Mouse (Mus musculus) limb, embryonic 11.5 days (tissue): ENCODE results near the gene Acsl6. TPM values are rescaled to one million over a fixed set of nuclear protein-coding genes. Genes with fewer than 3 reads are reported as not detected.
"Not testable (repeated sequence)": the region's sequence is repeated elsewhere in the genome, so short reads cannot be mapped to it uniquely, and the experiment has no call there.

ENCODE experiments used
- ATAC-seq: fragments of 200-750 bp; cut with Nextera tagmentation; 2 replicates; pipeline ENCODE4 v1.8.0; 2017; ENCODE audit warnings: low read depth; ENCODE audit not compliant: insufficient number of reproducible peaks, low FRiP score, low TSS enrichment
- DNase-seq: peaks from one replicate; pipeline ENCODE4 v3.0.0-alpha.2; 2015; ENCODE audit warnings: low spot score
- H3K27ac ChIP-seq: fragments of 300-500 bp; sonication (generic); replicated peaks from 2 replicates; pipeline ENCODE4 v1.5.1; 2014; ENCODE audit warnings: low read depth, mild to moderate bottlenecking, low read length
- H3K27me3 ChIP-seq: fragments of 300-500 bp; sonication (generic); 2 replicates; pipeline ENCODE4 v1.6.1; 2014; ENCODE audit warnings: mild to moderate bottlenecking, low read length, mixed read lengths; ENCODE audit not compliant: control insufficient read depth, insufficient read depth
- H3K36me3 ChIP-seq: fragments of 300-500 bp; sonication (generic); 2 replicates; pipeline ENCODE4 v1.6.1; 2014; ENCODE audit warnings: mild to moderate bottlenecking, low read length, moderate library complexity, mixed read lengths; ENCODE audit not compliant: control insufficient read depth, insufficient read depth
- H3K4me1 ChIP-seq: fragments of 300-500 bp; sonication (generic); 2 replicates; pipeline ENCODE4 v1.6.1; 2014; ENCODE audit warnings: low read length, mixed read lengths; ENCODE audit not compliant: control insufficient read depth, insufficient read depth
- H3K4me2 ChIP-seq: fragments of 300-500 bp; sonication (generic); 2 replicates; pipeline ENCODE4 v1.6.1; 2014; ENCODE audit warnings: low read depth, mild to moderate bottlenecking, moderate library complexity; ENCODE audit not compliant: severe bottlenecking
- H3K4me3 ChIP-seq: fragments of 300-500 bp; sonication (generic); 2 replicates; pipeline ENCODE4 v1.5.1; 2014; ENCODE audit warnings: low read depth, low read length
- H3K9ac ChIP-seq: fragments of 300-500 bp; sonication (generic); 2 replicates; pipeline ENCODE4 v1.6.1; 2014; ENCODE audit warnings: mild to moderate bottlenecking, low read length
- H3K9me3 ChIP-seq: fragments of 300-500 bp; sonication (generic); 2 replicates; pipeline ENCODE4 v1.6.1; 2016; ENCODE audit warnings: low read length; ENCODE audit not compliant: control insufficient read depth
- WGBS: fragments of 180-500 bp; shearing (Covaris S2); extraction: QIAGEN DNeasy Blood & Tissue Kit; methylation state at CpG from one replicate; pipeline ENCODE4 v1.1.7; 2014; 5-methylcytosine and 5-hydroxymethylcytosine counted together
- polyA plus RNA-seq: library from polyadenylated mRNA; unstranded; fragments of >200 nt; fragmentation: Nextera tagmentation; extraction: Ambion mirVana; gene quantifications from 2 replicates; pipeline ENCODE4 v1.2.1, GENCODE M21; 2014

Gene Acsl6
- polyA plus RNA-seq, 1 experiment from 2014 or later, result 1.5 TPM

GRCm38 (mm10) chr11:54287821-54288453 is 15.7 kb upstream of the Acsl6 start:
- DNase-seq (no peak), ATAC-seq (no peak)
- Histone ChIP-seq H3K4me1 (no peaks in the 10 kb centered on the region), H3K4me3 (no peak overlapping the region), H3K9me3 (no peaks in the 10 kb centered on the region), H3K36me3 (no peaks in the 10 kb centered on the region), H3K27me3 (no peaks in the 10 kb centered on the region), H3K27ac (no peak overlapping the region), H3K9ac (no peak overlapping the region), H3K4me2 (no peak overlapping the region)
- 92% methylated on average over 8 of the region's 8 CpGs for WGBS

- DNase-seq (no peak), ATAC-seq (no peak)
- Histone ChIP-seq H3K4me2 (no peak overlapping the region), H3K27ac (no peak overlapping the region), H3K36me3 (no peaks in the 10 kb centered on the region), H3K9me3 (no peaks in the 10 kb centered on the region), H3K4me3 (no peak overlapping the region), H3K9ac (no peak overlapping the region), H3K4me1 (no peaks in the 10 kb centered on the region), H3K27me3 (no peaks in the 10 kb centered on the region)
- 86% methylated on average over 2 of the region's 2 CpGs for WGBS
Observed at GRCm38 (mm10) chr11:54292163-54292562, 11.4 kb upstream of the Acsl6 start.

- 66% methylated on average over 12 of the region's 12 CpGs for WGBS
- no peak for ATAC-seq
Observed at GRCm38 (mm10) chr11:54293980-54294807, 9.4 kb upstream of the Acsl6 start.

GRCm38 (mm10) chr11:54295971-54296370 is 7.6 kb upstream of the Acsl6 start:
- no peak for ATAC-seq
- Histone ChIP-seq H3K27ac (no peak overlapping the region), H3K4me2 (no peak overlapping the region), H3K27me3 (no peaks in the 10 kb centered on the region), H3K4me3 (no peak overlapping the region), H3K36me3 (no peaks in the 10 kb centered on the region), H3K9ac (no peak overlapping the region), H3K4me1 (no peaks in the 10 kb centered on the region), H3K9me3 (no peaks in the 10 kb centered on the region)
- 86% methylated on average over 4 of the region's 4 CpGs for WGBS
- DNase-seq, result no peak

More at GRCm38 (mm10) chr11:54293980-54294807, 9.4 kb upstream of the Acsl6 start:
- Histone ChIP-seq H3K9me3 (no peaks in the 10 kb centered on the region), H3K27me3 (no peaks in the 10 kb centered on the region), H3K9ac (no peak overlapping the region), H3K4me3 (no peak overlapping the region), H3K4me2 (no peak overlapping the region), H3K4me1 (no peaks in the 10 kb centered on the region), H3K36me3 (no peaks in the 10 kb centered on the region), H3K27ac (no peak overlapping the region)
- no peak for DNase-seq

GRCm38 (mm10) chr11:54296734-54297133 is 6.9 kb upstream of the Acsl6 start:
- H3K27ac ChIP-seq, result no peak overlapping the region
- H3K4me1 ChIP-seq, result no peaks in the 10 kb centered on the region
- no peak for DNase-seq
- H3K9me3 ChIP-seq, result no peaks in the 10 kb centered on the region
- no peaks in the 10 kb centered on the region for H3K36me3 ChIP-seq
- no peak overlapping the region for H3K4me2 ChIP-seq
- no peak overlapping the region for H3K4me3 ChIP-seq
- no peaks in the 10 kb centered on the region for H3K27me3 ChIP-seq
- no peak overlapping the region for H3K9ac ChIP-seq
- 86% methylated on average over 1 of the region's 1 CpGs for WGBS
- no peak for ATAC-seq

- not testable (repeated sequence) for H3K27me3 ChIP-seq, H3K4me2 ChIP-seq, ATAC-seq, H3K36me3 ChIP-seq, H3K4me3 ChIP-seq, H3K9me3 ChIP-seq, H3K27ac ChIP-seq, DNase-seq, H3K9ac ChIP-seq, H3K4me1 ChIP-seq
- 90% methylated on average over 2 of the region's 2 CpGs for WGBS
Observed at GRCm38 (mm10) chr11:54297471-54297870, 6.1 kb upstream of the Acsl6 start.

GRCm38 (mm10) chr11:54298777-54299176 is 4.8 kb upstream of the Acsl6 start:
- Histone ChIP-seq H3K36me3 (no peaks in the 10 kb centered on the region), H3K9ac (no peak overlapping the region), H3K27me3 (no peaks in the 10 kb centered on the region), H3K4me1 (no peaks in the 10 kb centered on the region), H3K4me3 (no peak overlapping the region), H3K27ac (no peak overlapping the region), H3K9me3 (no peaks in the 10 kb centered on the region), H3K4me2 (no peak overlapping the region)
- DNase-seq, result no peak
- ATAC-seq, result no peak

- H3K4me3 ChIP-seq, result no peak overlapping the region
- no peaks in the 10 kb centered on the region for H3K27me3 ChIP-seq
- H3K4me2 ChIP-seq, result no peak overlapping the region
- H3K4me1 ChIP-seq, result 0 out of 2 replicates have a peak, but pooled peaks cover 2% of the 10 kb centered on the region
- H3K9me3 ChIP-seq, result no peaks in the 10 kb centered on the region
- H3K9ac ChIP-seq, result no peak overlapping the region
- DNase-seq, result no peak
- ATAC-seq, result no peak
- 91% methylated on average over 8 of the region's 8 CpGs for WGBS
- H3K36me3 ChIP-seq, result no peaks in the 10 kb centered on the region
- no peak overlapping the region for H3K27ac ChIP-seq
Observed at GRCm38 (mm10) chr11:54301994-54302393, 1.6 kb upstream of the Acsl6 start.
